Mouse (Mus musculus) kidney, postnatal 10 days (tissue): Measurements from ENCODE around the gene Ccdc186.
A peak's percentile ranks its signal among the peaks of the same experiment; 100 is the strongest.

Source experiments
- DNase-seq: peaks from one replicate; pipeline ENCODE4 v3.0.0; 2021; ENCODE audit warnings: mixed read lengths

The Ccdc186 gene

DNA sequence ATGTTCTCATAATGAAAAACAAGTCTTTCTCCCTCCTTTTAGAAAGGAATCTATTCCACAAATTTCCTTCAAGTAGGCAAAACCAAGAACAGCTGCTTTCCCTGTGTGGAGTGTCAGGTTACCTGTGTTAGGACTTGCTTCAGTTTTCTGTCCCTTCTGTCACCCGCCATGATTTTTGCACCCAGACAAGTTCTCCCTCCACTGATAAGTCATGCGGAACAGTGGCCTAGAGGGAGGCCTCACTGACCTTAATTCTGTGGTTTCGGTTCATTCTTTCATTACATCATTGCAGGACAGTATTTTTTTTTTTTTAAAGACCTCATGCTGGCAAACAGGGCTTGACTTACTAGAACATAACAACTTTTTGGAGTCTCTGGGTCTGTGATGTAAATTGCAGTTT lies 72.6 kb downstream of the Ccdc186 start:
- no peak for DNase-seq

DNA sequence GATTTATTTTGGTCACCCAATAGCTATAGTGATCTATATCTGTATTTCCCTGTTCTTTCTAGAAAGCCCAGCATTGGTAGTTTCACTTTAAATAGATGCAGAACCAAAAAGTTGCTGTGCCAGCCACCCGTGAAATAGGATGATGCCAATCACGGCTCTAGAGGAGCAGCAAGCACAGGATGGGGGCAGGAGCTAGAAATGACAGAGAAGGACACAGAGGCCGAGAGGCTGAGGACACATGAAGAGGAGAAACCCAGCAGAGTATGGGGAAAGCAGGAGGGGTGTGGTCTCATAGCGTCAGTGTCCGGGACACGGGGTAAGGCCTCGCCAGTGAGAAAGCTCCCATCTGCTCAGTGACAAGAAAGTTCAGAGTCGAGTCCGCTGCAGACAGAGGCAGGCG lies 74.1 kb downstream of the Ccdc186 start:
- peak; percentile 24 for DNase-seq

DNA sequence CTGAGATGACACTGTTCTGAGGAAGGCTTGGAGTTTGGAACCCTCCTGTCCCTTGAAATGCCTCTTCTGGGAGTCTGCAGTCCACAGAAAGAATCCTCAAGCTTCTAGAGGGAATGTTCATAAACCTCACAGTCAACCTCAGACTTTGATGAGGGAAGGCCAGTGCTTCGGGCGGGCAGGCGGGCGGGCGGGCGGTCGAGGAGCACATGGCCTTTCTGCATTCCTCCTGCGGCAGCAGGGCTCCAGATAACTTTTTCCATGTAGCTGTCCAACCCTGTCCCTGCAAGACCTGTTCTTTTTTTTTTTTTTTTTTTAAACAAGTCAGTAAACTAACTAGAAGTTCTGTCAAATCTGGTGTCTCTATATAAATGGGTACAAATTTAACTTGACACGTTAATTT lies 75.4 kb downstream of the Ccdc186 start:
- no peak for DNase-seq

DNA sequence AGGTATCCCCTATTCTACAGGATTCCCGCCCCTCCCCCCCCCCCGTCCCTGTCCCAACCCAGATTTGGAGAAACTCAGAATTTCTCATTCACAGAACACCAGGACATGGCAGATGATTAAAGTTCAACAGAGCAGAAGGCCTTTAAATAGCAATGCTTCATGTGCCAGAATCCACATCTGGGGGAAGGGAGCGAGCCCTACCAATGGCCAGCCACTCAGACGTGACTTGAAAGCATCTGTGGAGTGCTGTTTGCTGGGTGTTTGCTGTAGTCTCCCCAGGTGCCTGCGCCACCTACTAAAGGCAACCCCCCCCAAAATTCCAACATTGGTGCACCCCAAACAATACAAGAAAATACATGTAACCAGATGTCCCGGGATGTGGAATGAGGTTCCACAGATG lies 76.5 kb downstream of the Ccdc186 start:
- no peak for DNase-seq

DNA sequence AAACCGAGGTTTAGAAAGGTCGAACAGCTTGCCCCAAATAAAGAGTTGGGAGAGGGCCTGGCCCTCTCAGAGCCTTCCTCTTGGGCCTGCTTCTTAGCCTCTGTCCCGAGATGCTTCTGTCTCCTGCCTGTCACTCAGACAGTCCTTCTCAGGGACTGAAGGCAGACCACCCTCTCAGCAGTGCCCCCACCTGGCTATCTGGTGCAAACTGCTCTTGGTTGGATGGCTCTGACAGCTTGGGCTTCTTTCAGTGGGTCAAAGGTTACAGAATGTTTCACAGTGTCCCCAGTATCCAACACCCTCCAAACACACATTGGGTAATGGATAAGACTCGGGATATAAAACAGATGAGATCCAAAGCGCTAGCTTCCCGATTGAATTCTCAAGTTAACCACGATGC lies 76.9 kb downstream of the Ccdc186 start:
- DNase-seq, result no peak
